Mouse (Mus musculus): ENCODE measurements at regions not wholly inside any gene's neighbourhood (a gene's known extent, or its start where the extent isn't known, plus 50 kb on each side); places are given as distances from the start of the nearest gene placed in this dataset.

GRCm38 (mm10) chr14:71795713-71796112 lies 695.9 kb downstream of the Gm9195 start:
- TF ChIP-seq CTCF (conservative IDR thresholded peaks at IDR 0.05; ENCODE audit: insufficient read depth, insufficient read length, low read depth, low read length) (no peak), POLR2A (IDR thresholded peaks at IDR 0.05; ENCODE audit: low read depth, low read length) (no peak)
